Mouse (Mus musculus): ENCODE data around the gene Alox8. TPM values are rescaled to one million over a fixed set of nuclear protein-coding genes. Genes with fewer than 3 reads are reported as not detected.

The Alox8 gene
- polyA plus RNA-seq, 1 experiment from 2014 or later, result not detected

- H3K4me1 ChIP-seq (ENCODE audit: insufficient read depth), result no peaks in the 10 kb centered on the region
- H3K36me3 ChIP-seq (ENCODE audit: insufficient read depth), result no peaks in the 10 kb centered on the region
- DNase-seq, result no peak
- no peak overlapping the region for H3K27ac ChIP-seq (ENCODE audit: low read depth)
- TF ChIP-seq CTCF (IDR thresholded peaks at IDR 0.05; ENCODE audit: low read depth), result no peak
- H3K27me3 ChIP-seq (ENCODE audit: insufficient read depth, low read length), result no peaks in the 10 kb centered on the region
- 80% methylated on average over 5 of the region's 5 CpGs for WGBS
- H3K9me3 ChIP-seq (ENCODE audit: low read depth, low read length), result no peaks in the 10 kb centered on the region
- no peak overlapping the region for H3K4me3 ChIP-seq (ENCODE audit: low read depth, low read length)
- ATAC-seq (ENCODE audit: insufficient read depth), result no peak
- H3K9ac ChIP-seq, result no peak overlapping the region
- H3K4me2 ChIP-seq, result no peak overlapping the region
Observed at GRCm38 (mm10) chr11:69185031-69185430, 12.6 kb downstream of the Alox8 start.

- DNase-seq, result no peak
Observed at GRCm38 (mm10) chr11:69180120-69180519, 17.5 kb downstream of the Alox8 start.

GRCm38 (mm10) chr11:69179512-69179911, 18.1 kb downstream of the Alox8 start:
- Histone ChIP-seq H3K4me3 (ENCODE audit: low read depth, low read length) (no peak overlapping the region), H3K9ac (no peak overlapping the region), H3K4me1 (ENCODE audit: insufficient read depth) (no peaks in the 10 kb centered on the region), H3K27me3 (ENCODE audit: insufficient read depth, low read length) (no peaks in the 10 kb centered on the region), H3K9me3 (ENCODE audit: low read depth, low read length) (no peaks in the 10 kb centered on the region), H3K4me2 (no peak overlapping the region), H3K27ac (ENCODE audit: low read depth) (no peak overlapping the region), H3K36me3 (ENCODE audit: insufficient read depth) (no peaks in the 10 kb centered on the region)
- ATAC-seq (ENCODE audit: insufficient read depth), result no peak
- no peak for TF ChIP-seq CTCF (IDR thresholded peaks at IDR 0.05; ENCODE audit: low read depth)
- DNase-seq, result no peak
- 42% methylated on average over 3 of the region's 3 CpGs for WGBS

More at GRCm38 (mm10) chr11:69180120-69180519, 17.5 kb downstream of the Alox8 start:
- no peaks in the 10 kb centered on the region for H3K9me3 ChIP-seq (ENCODE audit: low read depth, low read length)
- no peak for TF ChIP-seq CTCF (IDR thresholded peaks at IDR 0.05; ENCODE audit: low read depth)
- no peak overlapping the region for H3K4me3 ChIP-seq (ENCODE audit: low read depth, low read length)
- no peak for ATAC-seq (ENCODE audit: insufficient read depth)
- 75% methylated on average over 4 of the region's 4 CpGs for WGBS
- no peaks in the 10 kb centered on the region for H3K4me1 ChIP-seq (ENCODE audit: insufficient read depth)
- no peak overlapping the region for H3K9ac ChIP-seq
- no peaks in the 10 kb centered on the region for H3K27me3 ChIP-seq (ENCODE audit: insufficient read depth, low read length)
- H3K4me2 ChIP-seq, result no peak overlapping the region
- no peaks in the 10 kb centered on the region for H3K36me3 ChIP-seq (ENCODE audit: insufficient read depth)
- no peak overlapping the region for H3K27ac ChIP-seq (ENCODE audit: low read depth)

GRCm38 (mm10) chr11:69178525-69178924, 19.1 kb downstream of the Alox8 start:
- 69% methylated on average over 3 of the region's 3 CpGs for WGBS
- ATAC-seq (ENCODE audit: insufficient read depth), result no peak
- TF ChIP-seq CTCF (IDR thresholded peaks at IDR 0.05; ENCODE audit: low read depth), result no peak
- H3K27me3 ChIP-seq (ENCODE audit: insufficient read depth, low read length), result no peaks in the 10 kb centered on the region
- no peaks in the 10 kb centered on the region for H3K36me3 ChIP-seq (ENCODE audit: insufficient read depth)
- no peaks in the 10 kb centered on the region for H3K9me3 ChIP-seq (ENCODE audit: low read depth, low read length)
- no peak for DNase-seq
- H3K4me2 ChIP-seq, result no peak overlapping the region
- no peak overlapping the region for H3K4me3 ChIP-seq (ENCODE audit: low read depth, low read length)
- no peak overlapping the region for H3K27ac ChIP-seq (ENCODE audit: low read depth)
- no peak overlapping the region for H3K9ac ChIP-seq
- H3K4me1 ChIP-seq (ENCODE audit: insufficient read depth), result no peaks in the 10 kb centered on the region

GRCm38 (mm10) chr11:69174722-69175121, 22.9 kb downstream of the Alox8 start:
- WGBS, result 78% methylated on average over 7 of the region's 7 CpGs
- H3K27ac ChIP-seq (ENCODE audit: low read depth), result no peak overlapping the region

GRCm38 (mm10) chr11:69172606-69173005, 25.0 kb downstream of the Alox8 start:
- H3K9me3 ChIP-seq (ENCODE audit: low read depth, low read length), result no peaks in the 10 kb centered on the region
- no peak overlapping the region for H3K9ac ChIP-seq
- H3K27me3 ChIP-seq (ENCODE audit: insufficient read depth, low read length), result no peaks in the 10 kb centered on the region
- no peak for TF ChIP-seq CTCF (IDR thresholded peaks at IDR 0.05; ENCODE audit: low read depth)
- ATAC-seq (ENCODE audit: insufficient read depth), result no peak
- H3K36me3 ChIP-seq (ENCODE audit: insufficient read depth), result no peaks in the 10 kb centered on the region
- 75% methylated on average over 2 of the region's 2 CpGs for WGBS
- no peaks in the 10 kb centered on the region for H3K4me1 ChIP-seq (ENCODE audit: insufficient read depth)
- no peak for DNase-seq
- H3K27ac ChIP-seq (ENCODE audit: low read depth), result no peak overlapping the region
- H3K4me3 ChIP-seq (ENCODE audit: low read depth, low read length), result no peak overlapping the region
- H3K4me2 ChIP-seq, result no peak overlapping the region

More at GRCm38 (mm10) chr11:69174722-69175121, 22.9 kb downstream of the Alox8 start:
- TF ChIP-seq CTCF (IDR thresholded peaks at IDR 0.05; ENCODE audit: low read depth), result no peak
- no peaks in the 10 kb centered on the region for H3K4me1 ChIP-seq (ENCODE audit: insufficient read depth)
- no peaks in the 10 kb centered on the region for H3K9me3 ChIP-seq (ENCODE audit: low read depth, low read length)
- H3K36me3 ChIP-seq (ENCODE audit: insufficient read depth), result no peaks in the 10 kb centered on the region
- H3K27me3 ChIP-seq (ENCODE audit: insufficient read depth, low read length), result no peaks in the 10 kb centered on the region
- H3K4me2 ChIP-seq, result no peak overlapping the region
- DNase-seq, result no peak
- no peak overlapping the region for H3K4me3 ChIP-seq (ENCODE audit: low read depth, low read length)
- H3K9ac ChIP-seq, result no peak overlapping the region
- ATAC-seq (ENCODE audit: insufficient read depth), result no peak

GRCm38 (mm10) chr11:69171626-69172025, 26.0 kb downstream of the Alox8 start:
- ATAC-seq (ENCODE audit: insufficient read depth) (peak; percentile 74; the same call in 1 of the 2 replicates), DNase-seq (peak; percentile 84)
- Histone ChIP-seq H3K4me2 (no peak overlapping the region), H3K36me3 (ENCODE audit: insufficient read depth) (no peaks in the 10 kb centered on the region), H3K4me1 (ENCODE audit: insufficient read depth) (no peaks in the 10 kb centered on the region), H3K27ac (ENCODE audit: low read depth) (no peak overlapping the region), H3K9me3 (ENCODE audit: low read depth, low read length) (no peaks in the 10 kb centered on the region), H3K4me3 (ENCODE audit: low read depth, low read length) (no peak overlapping the region), H3K27me3 (ENCODE audit: insufficient read depth, low read length) (no peaks in the 10 kb centered on the region), H3K9ac (no peak overlapping the region)
- 22% methylated on average over 7 of the region's 7 CpGs for WGBS
- peak; percentile 89 for TF ChIP-seq CTCF (IDR thresholded peaks at IDR 0.05; ENCODE audit: low read depth)

GRCm38 (mm10) chr11:69169313-69169712, 28.3 kb downstream of the Alox8 start:
- DNase-seq (peak; percentile 22), ATAC-seq (ENCODE audit: insufficient read depth) (no peak)
- Histone ChIP-seq H3K9ac (no peak overlapping the region), H3K4me1 (ENCODE audit: insufficient read depth) (no peaks in the 10 kb centered on the region), H3K4me2 (no peak overlapping the region), H3K27ac (ENCODE audit: low read depth) (no peak overlapping the region), H3K36me3 (ENCODE audit: insufficient read depth) (no peaks in the 10 kb centered on the region), H3K9me3 (ENCODE audit: low read depth, low read length) (no peaks in the 10 kb centered on the region), H3K27me3 (ENCODE audit: insufficient read depth, low read length) (no peaks in the 10 kb centered on the region), H3K4me3 (ENCODE audit: low read depth, low read length) (no peak overlapping the region)
- WGBS, result 70% methylated on average over 12 of the region's 12 CpGs
- no peak for TF ChIP-seq CTCF (IDR thresholded peaks at IDR 0.05; ENCODE audit: low read depth)
